Mouse (Mus musculus) G1E (cell line): Measurements from ENCODE around the gene Bcl9l.

ENCODE experiments used
- GATA1 ChIP-seq: IDR thresholded peaks from 2 replicates; pipeline ENCODE4 v1.6.1; 2012; ENCODE audit warnings: borderline replicate concordance, low read length, inconsistent platforms, mixed read lengths
- TAL1 ChIP-seq: conservative IDR thresholded peaks from 2 replicates; pipeline ENCODE4 v1.6.1; 2012; ENCODE audit warnings: low read depth, low read length, inconsistent platforms, mixed read lengths

GRCm38 (mm10) chr9:44477339-44478228, 5.0 kb upstream of the Bcl9l start:
- TF ChIP-seq GATA1 (no peak), TAL1 (no peak)
